Mouse (Mus musculus) kidney, adult 18-20 months (tissue): ENCODE results near the gene Psmd5.
"Not testable (repeated sequence)": the region's sequence is repeated elsewhere in the genome, so short reads cannot be mapped to it uniquely, and the experiment has no call there.

Source experiments
- DNase-seq: peaks from one replicate; pipeline ENCODE4 v3.0.0; 2021

Psmd5 gene

DNA sequence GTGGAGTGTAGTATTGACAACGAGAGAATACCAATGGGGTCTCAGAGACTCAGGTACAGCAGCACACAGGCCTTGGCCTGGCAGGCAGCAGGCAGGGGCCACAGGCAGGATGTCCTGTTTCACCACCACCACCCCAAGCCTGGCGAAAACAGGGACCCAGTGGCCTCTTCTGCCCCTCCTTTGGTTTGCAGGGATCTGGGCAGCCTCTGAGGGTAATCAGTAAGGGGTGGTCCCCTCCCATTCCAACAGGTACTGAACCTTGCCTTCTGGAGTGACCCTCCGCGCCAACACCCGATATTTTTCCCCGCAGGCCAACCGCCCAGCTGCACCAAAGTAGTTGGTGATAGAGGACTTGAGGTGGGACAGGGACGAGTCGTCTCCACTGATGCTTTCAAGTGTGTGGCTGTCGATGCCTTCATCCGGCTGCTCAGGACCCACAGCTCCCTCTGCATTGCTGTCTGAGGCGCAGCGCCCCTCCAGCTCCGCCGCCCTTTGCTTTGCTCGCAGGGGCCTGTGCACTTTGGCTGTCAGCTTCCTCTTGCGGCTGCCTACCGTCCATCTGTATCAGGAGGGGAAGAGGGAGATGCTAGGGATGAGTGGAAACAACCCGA, 20.8 kb upstream of the Psmd5 start:
- no peak for DNase-seq

DNA sequence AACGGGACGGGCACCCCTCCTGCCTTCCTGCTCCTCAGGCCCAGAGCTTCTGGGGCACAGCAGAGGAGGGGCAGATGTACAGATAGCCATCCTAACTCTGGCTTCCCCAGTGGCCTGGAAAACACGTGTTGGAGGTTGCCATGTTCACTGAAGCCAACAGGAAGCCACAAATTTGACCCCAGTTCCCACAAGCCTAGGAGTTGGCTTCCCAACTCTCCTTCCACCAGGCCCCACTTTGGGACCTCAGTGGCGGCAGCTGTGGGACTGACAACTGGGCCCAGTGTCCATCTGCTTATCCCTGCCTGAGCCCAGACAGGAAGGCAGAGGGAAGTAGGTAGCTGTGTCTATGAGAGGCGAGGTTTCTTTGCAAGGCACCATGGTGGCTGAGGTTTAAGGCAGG, 19.2 kb upstream of the Psmd5 start:
- no peak for DNase-seq

DNA sequence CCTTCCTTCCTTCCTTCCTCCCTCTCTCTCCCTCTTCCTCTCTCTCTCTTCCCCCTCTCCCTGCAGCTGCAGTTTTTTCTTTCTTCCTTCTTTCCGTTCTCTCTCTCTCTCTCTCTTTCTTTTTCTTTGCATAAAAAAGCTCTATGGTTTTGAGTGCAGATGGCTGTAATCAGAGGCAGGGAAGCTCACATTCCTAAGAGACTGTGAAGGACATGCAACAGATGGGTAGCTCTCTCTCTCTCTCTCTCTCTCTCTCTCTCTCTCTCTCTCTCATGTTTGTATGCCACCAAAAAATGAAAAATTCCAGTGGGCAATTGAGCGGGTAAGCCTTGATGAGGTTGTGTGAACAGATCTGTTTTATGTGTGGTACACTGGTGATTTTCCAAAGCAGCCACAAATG, 9.4 kb upstream of the Psmd5 start:
- no peak for DNase-seq

DNA sequence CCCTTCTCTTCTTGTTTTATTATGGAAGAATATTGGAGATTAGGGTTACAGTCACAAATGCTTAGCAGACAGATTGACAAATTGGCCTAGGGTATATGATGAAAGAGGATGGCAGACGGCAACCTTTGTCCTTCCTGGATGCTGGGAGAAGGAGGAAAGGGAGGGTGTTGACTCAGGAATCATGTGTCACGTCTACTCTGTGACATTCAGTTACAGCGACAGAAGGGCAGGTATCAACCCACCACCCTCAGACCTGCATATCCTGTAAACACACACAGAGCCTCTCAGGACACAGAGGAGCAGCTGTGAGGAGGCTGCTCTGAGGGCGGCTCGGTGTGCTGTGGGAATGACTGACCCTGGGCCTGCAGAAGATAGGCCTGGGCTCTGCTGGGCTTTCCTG, 8.4 kb upstream of the Psmd5 start:
- no peak for DNase-seq

DNA sequence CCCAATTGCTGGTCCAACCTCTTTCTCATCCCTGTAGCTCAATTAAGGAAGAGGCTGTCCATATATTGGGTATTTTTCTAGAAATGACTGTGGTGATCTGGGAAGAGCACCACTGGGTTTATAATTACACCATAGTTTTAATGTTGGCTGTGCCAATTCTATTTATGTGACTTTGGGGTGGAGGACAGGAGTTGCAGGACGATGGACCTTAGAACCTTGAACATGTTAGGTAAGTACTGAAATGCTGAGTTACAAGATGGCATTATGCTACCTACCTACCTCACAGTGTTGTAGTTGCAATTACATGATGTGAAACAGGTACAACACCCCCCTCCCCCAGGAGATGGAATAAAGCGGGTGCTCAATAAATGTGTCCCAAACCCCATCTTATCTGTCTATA, 8.0 kb upstream of the Psmd5 start:
- DNase-seq, result no peak

DNA sequence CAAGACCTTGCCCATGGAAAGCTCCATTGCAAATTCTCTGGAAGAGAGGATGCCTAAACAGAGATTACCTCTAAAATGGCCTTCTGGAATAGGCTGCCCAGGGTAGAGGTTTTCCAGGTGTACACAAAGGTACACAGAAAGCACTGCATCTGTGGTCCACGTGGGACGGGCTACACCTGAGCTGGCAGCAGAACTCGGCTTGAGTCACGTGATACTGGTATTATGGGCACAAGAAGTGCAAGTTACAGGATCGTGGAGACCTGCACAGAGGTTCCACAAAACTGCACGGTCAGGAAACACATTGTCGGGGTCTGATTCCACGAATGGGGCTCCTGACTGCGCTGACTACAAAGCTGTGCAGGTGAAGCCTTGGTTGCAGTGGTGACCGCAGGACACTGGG, 5.3 kb upstream of the Psmd5 start:
- DNase-seq, result no peak

DNA sequence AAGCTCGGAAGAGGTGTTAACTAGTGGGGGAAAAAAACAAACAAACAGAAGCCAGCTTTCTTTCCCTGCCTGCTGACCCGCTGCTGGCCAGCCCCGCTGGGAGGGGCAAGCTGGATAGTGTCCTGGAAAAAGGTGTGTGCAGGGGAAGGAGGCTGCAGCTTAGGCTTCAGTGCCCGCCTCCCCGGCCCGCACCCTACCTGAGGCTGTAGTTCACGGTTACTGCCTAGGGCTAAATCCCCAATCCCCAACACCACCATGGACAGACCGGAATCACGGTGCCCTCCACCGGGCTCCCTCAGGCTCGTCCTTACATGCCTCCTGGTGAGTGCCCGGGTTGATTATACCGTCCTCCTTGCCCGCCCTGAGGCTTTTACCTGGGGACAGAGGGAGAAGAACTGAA, 497 bp downstream of the Psmd5 start, which contains the start of gene Cutal:
TSS of gene Cutal (plus strand) at position 126 of the 400 bp plus-strand sequence.
- peak; percentile 80 for DNase-seq

DNA sequence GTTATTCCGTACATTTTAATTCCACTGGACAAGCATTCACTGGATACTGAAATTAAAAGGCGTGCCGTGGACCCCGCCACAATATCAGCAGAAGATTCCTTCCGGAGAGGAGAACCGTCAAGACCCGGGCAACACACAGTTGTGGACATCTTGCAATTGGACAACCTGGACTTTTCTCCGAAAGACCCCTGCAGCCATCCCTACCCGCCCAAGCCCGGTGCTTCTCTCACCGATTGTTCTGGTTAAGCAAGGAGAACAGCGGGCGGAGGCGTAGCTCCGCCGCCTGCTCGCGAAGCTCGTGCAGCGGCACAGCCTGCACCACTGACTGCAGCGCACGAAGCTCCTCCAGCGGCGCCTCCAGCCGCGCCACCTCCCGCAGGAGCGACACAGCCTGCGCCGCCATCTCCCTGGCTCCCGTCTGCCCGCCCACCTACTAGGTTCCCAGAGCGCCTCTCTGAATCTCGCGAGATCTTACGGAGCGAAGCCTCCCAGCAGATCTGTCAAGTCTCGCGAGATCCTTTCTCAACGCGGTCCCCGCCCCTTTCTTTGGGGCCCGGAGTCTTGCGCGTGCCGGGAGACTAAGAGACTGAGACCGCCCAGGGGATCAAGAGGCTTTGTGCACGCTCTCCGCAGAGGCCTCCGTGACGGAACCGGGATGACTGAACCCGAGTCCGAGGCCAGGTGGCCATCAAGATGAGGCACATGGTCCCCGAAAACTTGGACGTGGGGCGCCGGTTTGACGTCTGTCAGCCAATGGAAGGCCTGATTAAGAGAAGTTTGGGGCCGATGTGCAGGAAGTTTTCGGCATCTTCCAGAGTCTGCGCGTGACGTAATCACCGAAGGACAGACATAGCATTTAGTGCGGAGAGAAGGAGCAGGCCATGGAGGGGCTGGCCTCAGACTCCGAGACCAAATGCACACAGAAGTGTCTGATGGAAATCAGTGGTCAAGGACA, 4.0 kb downstream of the Psmd5 start:
- DNase-seq, result peak; percentile 96

DNA sequence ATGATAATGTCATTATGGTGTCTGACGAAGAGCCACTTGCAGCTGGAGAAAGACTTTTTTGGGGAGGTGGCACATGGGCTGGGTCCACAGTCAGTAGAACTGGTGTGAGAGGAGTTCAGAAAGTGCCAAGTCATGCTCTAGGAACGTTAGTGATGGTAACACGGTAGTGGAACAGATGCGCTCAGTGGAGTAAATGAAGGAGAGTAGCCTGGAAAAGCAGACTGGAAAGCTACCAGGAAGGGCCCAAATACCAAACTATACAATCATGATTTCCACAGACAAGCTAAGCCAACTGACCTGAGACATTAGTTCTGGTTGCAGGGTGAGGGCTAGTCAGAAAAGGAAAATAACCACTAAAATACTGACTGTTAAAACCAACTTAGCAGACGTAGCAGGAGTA, 5.1 kb downstream of the Psmd5 start:
- DNase-seq, result no peak

DNA sequence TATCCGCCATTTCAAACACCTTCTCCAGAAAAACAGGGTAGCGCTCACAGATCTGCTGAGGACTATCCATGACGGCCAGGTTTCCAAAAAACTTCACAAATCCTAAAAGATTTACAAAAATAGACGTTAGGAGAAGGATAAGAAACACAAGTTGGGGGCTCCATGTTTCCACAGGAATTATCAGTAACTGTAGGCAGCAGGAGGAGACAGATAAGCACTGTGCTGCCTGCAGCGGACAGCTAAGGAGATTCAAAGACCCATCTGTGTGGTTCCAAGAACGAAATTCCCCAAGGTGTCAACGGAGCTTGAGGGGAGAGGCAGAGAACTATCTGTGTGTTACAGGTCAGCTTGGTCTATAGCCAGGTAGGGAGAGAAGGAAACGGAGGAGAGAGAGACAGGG, 17.0 kb downstream of the Psmd5 start:
- DNase-seq, result no peak

DNA sequence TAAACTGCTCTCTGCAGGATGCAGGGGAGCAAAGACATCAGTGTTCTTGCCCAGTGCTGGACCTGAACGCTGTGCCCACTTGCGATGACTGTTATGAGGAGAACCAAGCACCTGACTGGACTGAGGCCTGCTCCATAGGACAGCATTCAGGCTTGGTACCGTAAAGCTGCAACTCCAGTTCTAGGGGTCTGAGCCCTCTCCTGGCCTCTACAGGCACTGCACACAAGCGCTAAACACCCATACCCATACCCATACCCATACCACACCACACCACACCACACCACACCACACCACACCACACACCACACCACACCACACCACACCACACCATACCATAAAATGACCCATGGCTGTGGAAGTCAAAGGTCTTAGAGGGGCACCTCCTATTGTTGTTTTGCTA, 19.5 kb downstream of the Psmd5 start:
- DNase-seq, result no peak

DNA sequence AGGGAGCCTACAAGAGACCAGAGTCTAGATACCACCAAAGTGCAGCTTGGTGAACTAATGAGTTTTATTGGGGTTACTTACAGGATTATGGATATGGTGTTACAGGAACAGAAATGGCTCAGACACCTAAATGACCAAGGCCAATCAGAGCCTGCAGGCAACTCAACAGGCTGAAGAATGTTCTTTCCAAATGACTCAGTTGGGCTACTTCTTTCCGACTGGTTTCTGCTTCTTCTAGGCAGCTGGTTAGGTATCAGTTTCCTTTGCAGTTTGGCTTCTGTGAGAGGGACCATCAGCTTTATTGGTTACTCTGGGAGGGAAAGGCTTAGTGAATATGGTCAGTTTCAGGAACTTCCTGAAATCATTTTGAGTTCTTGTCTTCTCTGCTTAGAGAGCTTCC, 27.1 kb downstream of the Psmd5 start:
- DNase-seq, result no peak

DNA sequence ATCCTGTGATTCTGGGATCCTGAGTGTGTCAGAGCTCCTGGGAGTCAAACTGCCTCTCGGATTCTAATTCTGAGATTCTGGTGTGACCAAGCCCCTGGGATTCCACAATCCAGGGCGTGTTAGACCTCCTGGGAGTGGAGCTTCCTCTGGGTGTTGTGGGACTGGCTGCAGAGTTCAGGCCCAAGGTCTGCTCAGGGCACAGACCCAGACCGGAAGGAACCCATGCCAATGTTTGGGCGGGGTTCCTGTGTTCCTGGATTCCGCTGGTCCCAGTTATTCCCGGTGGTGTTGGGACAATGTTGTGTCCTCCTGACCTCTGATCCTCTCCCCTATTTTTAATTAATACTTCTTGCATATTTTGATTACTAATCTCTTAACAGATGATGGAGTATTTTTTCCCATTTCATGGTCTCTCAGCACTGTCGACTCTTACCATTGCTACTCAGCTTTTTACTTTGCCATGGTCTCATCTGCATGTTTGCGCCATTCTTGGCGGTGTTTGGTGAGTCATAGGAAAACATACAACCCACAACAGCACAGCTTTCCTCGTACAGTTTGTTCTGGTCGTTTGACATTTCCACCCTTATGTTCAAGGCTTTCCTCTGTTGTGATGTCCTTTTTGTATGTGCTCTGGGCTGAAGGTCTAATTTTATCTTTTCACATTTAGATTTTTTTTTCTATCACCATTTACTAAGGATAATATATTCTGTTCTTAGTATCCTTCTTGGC, 31.4 kb downstream of the Psmd5 start:
- peak; percentile 74 for DNase-seq

DNA sequence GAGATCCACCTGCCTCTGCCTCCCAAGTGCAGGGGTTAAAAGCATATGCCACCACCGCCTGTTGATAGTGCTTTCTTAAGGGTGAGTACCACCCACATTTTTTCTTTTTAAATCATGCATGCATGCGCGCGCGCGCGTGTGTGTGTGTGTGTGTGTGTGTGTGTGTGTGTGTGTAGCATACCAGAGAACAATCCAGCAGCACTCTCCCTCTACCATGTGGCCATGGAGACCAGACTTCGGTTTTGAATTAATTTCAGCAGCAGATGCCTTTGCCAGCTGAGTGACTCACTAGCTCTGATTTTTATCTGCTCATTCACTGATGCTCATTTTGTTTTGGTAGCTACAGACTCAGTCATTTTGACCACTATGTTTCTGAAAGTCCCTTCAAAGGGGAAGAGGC, 33.1 kb downstream of the Psmd5 start:
- DNase-seq, result no peak

DNA sequence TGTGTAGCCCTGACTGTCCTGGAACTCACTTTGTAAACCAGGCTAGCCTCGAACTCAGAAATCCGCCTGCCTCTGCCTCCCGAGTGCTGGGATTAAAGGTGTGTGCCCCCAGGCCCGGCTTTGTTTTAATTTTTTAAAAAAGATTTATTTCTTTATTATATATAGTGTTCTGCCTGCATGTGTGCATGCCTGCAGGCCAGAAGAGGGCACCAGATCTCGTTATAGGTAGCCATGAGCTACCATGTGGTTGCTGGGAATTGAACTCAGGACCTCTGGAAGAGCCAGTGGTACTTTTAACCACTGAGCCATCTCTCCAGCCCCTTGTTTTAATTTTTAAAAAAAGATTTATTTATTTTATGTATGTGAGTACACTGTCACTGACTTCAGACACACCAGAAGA, 34.6 kb downstream of the Psmd5 start:
- DNase-seq, result not testable (repeated sequence)

DNA sequence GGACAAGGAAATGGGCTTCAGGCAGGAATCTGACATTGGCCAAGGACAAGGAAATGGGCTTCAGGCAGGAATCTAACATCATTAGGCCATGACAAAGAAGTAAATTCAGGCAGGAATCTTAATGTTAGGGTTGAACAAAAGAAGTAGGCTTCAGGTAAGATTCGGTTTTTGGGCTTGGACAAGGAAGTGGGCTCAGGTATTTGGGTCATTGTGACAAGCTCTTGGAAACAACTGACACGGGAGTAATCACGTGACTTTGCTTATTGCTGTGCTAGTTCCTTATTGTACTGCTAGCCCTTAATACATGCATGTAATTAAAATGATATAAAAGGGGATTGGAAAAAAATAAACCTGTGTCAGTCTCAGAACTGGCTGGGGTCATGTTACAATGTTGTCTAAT, 39.1 kb downstream of the Psmd5 start:
- no peak for DNase-seq

DNA sequence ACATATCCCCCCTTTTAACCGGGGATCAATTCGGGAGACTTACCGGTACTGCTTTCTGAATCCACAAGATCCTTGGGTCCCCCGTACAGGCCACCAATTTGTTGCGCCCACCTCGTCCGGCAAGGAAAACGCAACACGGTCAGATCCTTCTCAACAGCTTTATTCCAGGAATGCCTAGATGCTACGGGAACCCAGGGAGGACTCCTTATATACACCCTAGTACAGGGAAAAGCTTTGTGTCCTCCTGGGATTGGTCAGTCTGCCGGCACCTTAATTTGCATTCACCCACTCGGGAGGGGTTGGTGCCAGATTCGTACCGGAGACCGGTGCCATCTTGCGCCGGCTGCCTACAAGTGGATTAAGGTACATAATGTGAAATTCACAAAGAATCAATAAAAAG, 41.1 kb downstream of the Psmd5 start:
- no peak for DNase-seq

DNA sequence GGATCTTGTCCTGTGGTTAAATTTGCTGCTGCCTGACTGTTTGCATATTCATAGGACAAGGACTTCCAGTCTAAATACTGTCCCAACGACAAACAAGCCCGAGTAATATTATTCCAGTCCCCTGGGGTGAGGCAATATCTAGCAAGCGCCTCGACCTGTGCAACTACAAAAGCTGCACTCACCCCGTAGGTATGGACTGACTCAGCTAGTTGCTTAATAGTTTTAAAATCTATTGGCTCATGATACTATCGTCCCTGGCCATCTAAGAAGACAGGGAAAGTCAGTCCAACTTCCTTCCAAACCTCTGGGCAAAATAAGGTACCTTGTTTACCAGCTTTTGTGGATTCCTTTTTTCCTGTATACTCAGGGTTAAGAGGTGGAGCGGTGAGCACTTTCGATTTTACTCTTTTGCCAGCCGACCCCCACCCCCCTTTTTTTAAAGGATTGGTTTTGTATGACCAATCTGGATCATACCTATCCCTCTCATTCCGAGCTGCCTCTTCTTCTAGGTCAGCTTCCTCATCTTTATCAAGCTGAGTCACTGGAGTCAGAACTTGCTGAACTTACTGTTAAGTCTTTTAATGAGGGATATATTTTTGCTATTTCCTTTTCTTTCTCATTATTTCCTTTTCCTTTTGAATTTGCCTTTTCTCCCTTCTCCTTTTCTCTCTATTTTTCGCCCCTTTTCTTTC, 41.9 kb downstream of the Psmd5 start, which contains the start of gene Gm34653:
TSS of gene Gm34653 (plus strand) at position 242 of the 692 bp plus-strand sequence.
- not testable (repeated sequence) for DNase-seq

DNA sequence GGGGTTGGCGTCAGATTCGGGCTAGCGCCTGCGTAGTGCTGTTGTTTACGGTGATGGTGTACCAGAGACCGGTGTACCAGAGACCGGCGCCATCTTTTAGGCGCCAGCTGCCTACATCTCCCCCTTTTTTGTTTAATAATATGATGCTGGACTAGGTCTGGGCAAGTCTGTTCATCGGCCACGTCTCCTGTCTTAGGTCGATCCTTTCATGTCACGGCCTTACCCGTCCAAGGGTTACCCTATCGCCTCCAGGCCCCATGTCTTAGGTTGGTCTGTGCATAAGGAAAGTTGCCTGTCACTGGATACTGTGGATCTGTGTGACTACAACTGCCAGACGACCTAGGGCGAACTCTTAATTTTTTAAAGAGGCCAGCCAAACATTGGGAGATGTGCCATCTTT, 44.7 kb downstream of the Psmd5 start:
- not testable (repeated sequence) for DNase-seq

DNA sequence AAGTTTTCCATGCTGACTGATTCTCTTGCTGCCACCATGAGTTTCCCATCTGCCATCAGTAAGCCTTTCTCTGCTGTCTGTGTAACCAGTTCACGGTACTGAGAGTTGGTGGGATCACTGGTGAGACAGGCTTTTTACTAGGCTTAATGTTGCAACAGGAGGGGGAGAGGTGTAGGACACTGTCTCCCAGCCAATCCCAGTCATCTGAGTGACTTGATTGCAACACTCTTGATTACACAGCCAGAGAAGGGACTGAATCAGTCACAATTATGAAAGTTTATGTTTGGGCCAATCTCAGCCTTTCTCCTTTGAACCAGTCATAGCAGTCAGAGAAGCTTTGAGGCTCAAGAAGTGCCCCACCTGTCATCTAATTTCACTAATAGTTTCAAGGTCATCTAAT, 46.7 kb downstream of the Psmd5 start:
- no peak for DNase-seq

DNA sequence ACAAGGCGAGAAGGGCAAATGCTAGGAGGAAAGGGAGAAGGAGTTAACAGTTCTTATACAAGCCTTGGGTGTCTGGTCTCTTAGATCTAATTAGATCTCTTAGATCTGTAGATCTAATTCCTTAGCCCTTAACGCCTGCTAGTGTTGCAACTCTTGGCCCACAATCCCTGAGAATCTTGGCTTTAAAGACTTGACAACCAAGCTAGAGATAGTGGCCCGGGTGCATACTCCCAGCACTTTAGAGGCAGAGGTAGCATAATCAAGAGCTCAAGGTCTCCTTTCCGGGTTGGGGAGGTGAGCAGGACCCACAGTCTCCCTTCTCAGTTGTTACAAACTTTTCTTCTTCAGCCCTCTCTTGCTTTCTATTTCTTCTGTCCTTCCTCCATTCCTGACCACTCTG, 47.2 kb downstream of the Psmd5 start:
- no peak for DNase-seq

DNA sequence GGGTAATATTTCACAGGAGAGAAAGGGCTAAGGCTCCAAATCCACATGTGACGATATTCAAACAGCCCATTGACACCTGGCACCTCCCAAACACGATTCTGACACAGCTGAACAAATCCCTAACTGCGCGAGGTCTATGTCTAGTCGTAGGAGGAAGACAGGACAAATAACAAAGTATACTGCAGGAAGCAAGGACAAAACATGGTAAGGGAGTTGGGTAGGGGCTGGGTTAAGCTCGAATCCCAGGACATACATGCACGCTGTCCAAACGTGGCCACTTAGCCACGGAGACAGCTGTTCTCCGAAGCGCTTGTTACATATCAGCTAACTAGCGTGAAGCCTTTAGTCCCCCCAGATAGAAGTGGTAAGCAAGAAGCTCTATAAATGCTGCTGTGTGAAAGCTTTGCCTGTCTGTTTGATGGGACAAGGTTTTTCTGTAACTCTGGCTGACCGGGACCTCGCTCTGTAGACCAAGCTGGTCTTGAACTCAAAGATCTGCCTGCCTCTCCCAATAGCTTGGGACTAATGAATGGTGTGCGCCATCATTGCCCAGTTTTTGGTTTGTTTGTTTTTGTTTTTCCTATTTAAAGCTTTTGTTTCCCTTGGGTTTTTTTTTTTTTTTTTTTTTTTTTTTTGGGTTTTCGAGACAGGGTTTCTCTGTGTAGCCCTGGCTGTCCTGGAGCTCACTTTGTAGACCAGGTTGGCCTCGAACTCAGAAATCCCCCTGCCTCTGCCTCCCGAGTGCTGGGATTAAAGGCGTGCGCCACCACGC, 48.1 kb downstream of the Psmd5 start:
- no peak for DNase-seq
